Mouse (Mus musculus): ENCODE measurements around the gene Pde12. TPM values are rescaled to one million over a fixed set of nuclear protein-coding genes. Genes with fewer than 3 reads are reported as not detected.

Pde12 gene
- polyA plus RNA-seq, 1 experiment, result 2.3 TPM

DNA sequence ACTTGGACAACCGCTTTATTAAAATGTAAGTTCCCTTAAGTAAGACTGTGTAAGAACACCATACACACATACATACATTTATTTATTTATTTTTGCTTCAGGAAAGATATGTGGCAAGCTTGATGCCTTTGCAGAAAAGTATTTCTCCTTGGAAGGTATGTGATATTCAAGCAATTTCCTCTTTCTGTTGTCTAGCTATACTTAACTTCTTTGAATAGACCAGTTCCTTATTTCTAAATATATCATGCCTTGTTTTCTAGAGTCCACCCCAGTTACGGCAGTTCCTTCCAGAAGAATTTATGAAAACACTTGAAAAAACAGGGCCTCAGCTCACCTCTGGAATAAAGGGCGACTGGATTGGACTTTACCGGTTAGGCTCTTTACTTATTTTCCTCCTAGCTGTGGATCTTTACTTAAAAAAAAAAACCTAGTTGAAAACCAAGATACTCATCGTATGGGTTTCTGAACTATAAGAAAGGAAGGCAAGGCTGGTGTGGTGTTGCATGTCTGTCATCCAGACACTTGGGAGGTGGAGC is 43.0 kb downstream of the Pde12 start:
- peaks cover 4% of the 10 kb centered on the region for H3K36me3 ChIP-seq (ENCODE audit: control insufficient read depth, insufficient read depth, low read length)
- TF ChIP-seq POLR2A (IDR thresholded peaks at IDR 0.05; ENCODE audit: control insufficient read depth, low read depth, low read length) (no peak), CTCF (IDR thresholded peaks at IDR 0.05; ENCODE audit: control insufficient read depth, insufficient read depth, insufficient replicate concordance, low read depth, low read length) (no peak)

GRCm38 (mm10) chr14:26625301-26625700 is 44.4 kb downstream of the Pde12 start:
- Histone ChIP-seq H3K27me3 (ENCODE audit: control insufficient read depth, insufficient read depth, low read length) (no peaks in the 10 kb centered on the region), H3K4me1 (ENCODE audit: control insufficient read depth, insufficient read depth, low read length) (no peaks in the 10 kb centered on the region), H3K36me3 (ENCODE audit: control insufficient read depth, insufficient read depth, low read length) (peaks cover 4% of the 10 kb centered on the region), H3K4me3 (ENCODE audit: control insufficient read depth, low read depth, low read length) (no peak overlapping the region), H3K27ac (ENCODE audit: control insufficient read depth, insufficient read depth, low read depth, low read length) (no peak overlapping the region)
- no peak for TF ChIP-seq CTCF (IDR thresholded peaks at IDR 0.05; ENCODE audit: control insufficient read depth, insufficient read depth, insufficient replicate concordance, low read depth, low read length)
- no peak for TF ChIP-seq POLR2A (IDR thresholded peaks at IDR 0.05; ENCODE audit: control insufficient read depth, low read depth, low read length)

More for the DNA sequence above, 43.0 kb downstream of the Pde12 start:
- Histone ChIP-seq H3K4me3 (ENCODE audit: control insufficient read depth, low read depth, low read length) (no peak overlapping the region), H3K27ac (ENCODE audit: control insufficient read depth, insufficient read depth, low read depth, low read length) (no peak overlapping the region), H3K27me3 (ENCODE audit: control insufficient read depth, insufficient read depth, low read length) (no peaks in the 10 kb centered on the region), H3K4me1 (ENCODE audit: control insufficient read depth, insufficient read depth, low read length) (no peaks in the 10 kb centered on the region)

- Histone ChIP-seq H3K27ac (ENCODE audit: control insufficient read depth, insufficient read depth, low read depth, low read length) (no peak overlapping the region), H3K4me3 (ENCODE audit: control insufficient read depth, low read depth, low read length) (no peak overlapping the region), H3K36me3 (ENCODE audit: control insufficient read depth, insufficient read depth, low read length) (no peaks in the 10 kb centered on the region; the same call in 1 of the 2 replicates), H3K4me1 (ENCODE audit: control insufficient read depth, insufficient read depth, low read length) (no peaks in the 10 kb centered on the region), H3K27me3 (ENCODE audit: control insufficient read depth, insufficient read depth, low read length) (no peaks in the 10 kb centered on the region)
- TF ChIP-seq CTCF (IDR thresholded peaks at IDR 0.05; ENCODE audit: control insufficient read depth, insufficient read depth, insufficient replicate concordance, low read depth, low read length) (no peak), POLR2A (IDR thresholded peaks at IDR 0.05; ENCODE audit: control insufficient read depth, low read depth, low read length) (no peak)
These were observed 59.0 kb downstream of the Pde12 start for GRCm38 (mm10) chr14:26610689-26611088.

Other genes with a start within 250 kb of the Pde12 start
- gene Slmap, start 135.0 kb downstream of the Pde12 start, polyA plus RNA-seq (2012; rRNA removed), result 18.2 and 21.9 TPM in 2 replicates
- 3.0 and 3.7 TPM in 2 replicates for gene Dennd6a, start 96.0 kb downstream of the Pde12 start, polyA plus RNA-seq (2012; rRNA removed)
- 115 and 121 TPM in 2 replicates for gene Arf4, start 31.8 kb downstream of the Pde12 start, polyA plus RNA-seq (2012; rRNA removed)
- gene Dnah12, start 23.4 kb upstream of the Pde12 start, polyA plus RNA-seq (2012; rRNA removed), result 6.0 and 7.4 TPM in 2 replicates
- 3.0 and 3.1 TPM in 2 replicates for gene Asb14, start 224.7 kb upstream of the Pde12 start, polyA plus RNA-seq (2012; rRNA removed)

Data from testis, adult 2 months (tissue).